Mouse (Mus musculus) liver, embryonic 14.5 days (tissue): ENCODE data around the gene Scrn1. TPM values are rescaled to one million over a fixed set of nuclear protein-coding genes. Genes with fewer than 3 reads are reported as not detected.

Source experiments
- ATAC-seq: fragments of 200-750 bp; cut with Nextera tagmentation; 2 replicates; pipeline ENCODE4 v1.8.0; 2017; ENCODE audit warnings: moderate number of reproducible peaks, mild to moderate bottlenecking, moderate library complexity; ENCODE audit not compliant: insufficient read depth
- DNase-seq, 3 experiments: peaks; one replicate each; pipeline ENCODE4 v3.0.0-alpha.2; 2012 to 2013; ENCODE audit warnings: low read depth in 3 of 3, low spot score in 3 of 3
- H3K27ac ChIP-seq: fragments of 300-500 bp; sonication (generic); 2 replicates; pipeline ENCODE4 v1.5.1; 2014; ENCODE audit warnings: moderate library complexity, mild to moderate bottlenecking, control low read depth, inconsistent platforms
- H3K27me3 ChIP-seq: fragments of 300-500 bp; sonication (generic); 2 replicates; pipeline ENCODE4 v1.6.1; 2014; ENCODE audit warnings: mild to moderate bottlenecking, low read length, moderate library complexity; ENCODE audit not compliant: control insufficient read depth, insufficient read depth
- H3K36me3 ChIP-seq: fragments of 300-500 bp; sonication (generic); replicated peaks from 2 replicates; pipeline ENCODE4 v1.6.1; 2014; ENCODE audit warnings: low read depth; ENCODE audit not compliant: control insufficient read depth, insufficient read depth
- H3K4me1 ChIP-seq, 2 experiments: fragments of 200-500 bp in 1 of 2; fragments of 300-500 bp in 1 of 2; sonication (generic) in 1 of 2; replicated peaks; 2 replicates each; pipeline ENCODE4 v1.6.1; 2012 to 2014; ENCODE audit warnings: antibody characterized with exemption in 1 of 2, inconsistent platforms in 1 of 2, low read length in 1 of 2; ENCODE audit not compliant: control insufficient read depth in 2 of 2, insufficient read depth in 2 of 2
- H3K4me2 ChIP-seq: fragments of 300-500 bp; sonication (generic); 2 replicates; pipeline ENCODE4 v1.6.1; 2014; ENCODE audit warnings: low read depth, mild to moderate bottlenecking, control low read depth, moderate library complexity
- H3K4me3 ChIP-seq, 2 experiments: fragments of 200-500 bp in 1 of 2; fragments of 300-500 bp in 1 of 2; sonication (generic) in 1 of 2; 2 replicates each; pipeline ENCODE4 v1.5.1; 2012 to 2014; ENCODE audit warnings: low read depth in 2 of 2, low read length in 2 of 2, mild to moderate bottlenecking in 2 of 2, control low read depth in 1 of 2, inconsistent platforms in 1 of 2, moderate library complexity in 1 of 2; ENCODE audit not compliant: insufficient read depth in 1 of 2
- H3K9ac ChIP-seq: fragments of 300-500 bp; sonication (generic); replicated peaks from 2 replicates; pipeline ENCODE4 v1.6.1; 2014; ENCODE audit warnings: mild to moderate bottlenecking, control low read depth, moderate library complexity
- H3K9me3 ChIP-seq: fragments of 300-500 bp; sonication (generic); 2 replicates; pipeline ENCODE4 v1.6.1; 2016; ENCODE audit warnings: low read length, mixed read lengths; ENCODE audit not compliant: control insufficient read depth
- CTCF ChIP-seq: IDR thresholded peaks from 2 replicates; pipeline ENCODE4 v1.5.1; 2016; ENCODE audit warnings: antibody characterized with exemption, low read depth, control low read depth
- EP300 ChIP-seq: IDR thresholded peaks from 2 replicates; pipeline ENCODE4 v1.6.1; 2016; ENCODE audit warnings: antibody characterized with exemption, low read depth
- WGBS: fragments of 180-500 bp; shearing (Covaris S2); extraction: QIAGEN DNeasy Blood & Tissue Kit; methylation state at CpG from one replicate; pipeline ENCODE4 v1.1.7; 2014; ENCODE audit not compliant: insufficient replicate concordance; 5-methylcytosine and 5-hydroxymethylcytosine counted together
- polyA plus RNA-seq, 2 experiments: library from polyadenylated mRNA; depleted of rRNA in 1 of 2; stranded (reverse) in 1 of 2; unstranded in 1 of 2; fragments of >200 nt; fragmentation: Nextera tagmentation in 1 of 2; extraction: Ambion mirVana in 1 of 2; gene quantifications; 2 replicates each; pipeline versions ENCODE4 v1.2.1 to v1.2.3; 2012 to 2014

The Scrn1 gene
- polyA plus RNA-seq, 2 experiments, result 0.13 to 0.24 TPM

- TF ChIP-seq CTCF (no peak), EP300 (no peak)
- no peak overlapping the region for H3K4me3 ChIP-seq
- no peaks in the 10 kb centered on the region for H3K36me3 ChIP-seq
- no peak for DNase-seq
- no peak overlapping the region for H3K4me2 ChIP-seq
- 0 out of 2 replicates have a peak, but pooled peaks cover under 1% of the 10 kb centered on the region for H3K27me3 ChIP-seq
- H3K9ac ChIP-seq, result no peak overlapping the region
- 51% methylated on average over 5 of the region's 5 CpGs for WGBS
- H3K9me3 ChIP-seq, result no peaks in the 10 kb centered on the region
- peaks cover 0 to 7% of the 10 kb centered on the region in 2 experiments; a peak in 2 of 4 replicates for H3K4me1 ChIP-seq
- H3K27ac ChIP-seq, result no peak overlapping the region
- ATAC-seq, result no peak
Observed at GRCm38 (mm10) chr6:54600681-54601347, 34.5 kb upstream of the Scrn1 start.

DNA sequence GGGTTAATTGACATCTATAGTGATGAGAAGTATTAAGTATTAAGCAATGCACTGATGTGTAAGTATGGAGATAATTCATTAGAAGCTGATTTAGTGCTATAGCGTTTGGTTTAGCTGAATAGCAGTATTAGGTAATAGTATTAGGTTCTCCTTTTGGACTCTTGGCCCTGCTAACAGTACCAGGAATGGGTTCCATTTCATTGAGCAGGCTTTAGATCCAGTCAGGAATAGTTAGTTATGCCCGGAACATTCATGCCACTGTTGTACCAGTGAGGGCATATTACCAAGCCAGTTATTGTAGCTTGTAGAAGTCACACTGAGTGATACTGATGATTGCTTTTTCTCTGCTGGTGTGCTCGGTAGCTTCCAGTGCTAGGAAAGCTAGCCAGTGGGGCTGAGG, 31.4 kb upstream of the Scrn1 start:
- TF ChIP-seq CTCF (no peak), EP300 (no peak)
- Histone ChIP-seq H3K4me3 (no peak overlapping the region), H3K36me3 (no peaks in the 10 kb centered on the region), H3K27ac (no peak overlapping the region), H3K27me3 (peaks cover 7% of the 10 kb centered on the region), H3K9ac (no peak overlapping the region), H3K4me1 (peaks cover 0 to 11% of the 10 kb centered on the region in 2 experiments; a peak in 3 of 4 replicates), H3K9me3 (no peaks in the 10 kb centered on the region), H3K4me2 (no peak overlapping the region)
- DNase-seq (no peak), ATAC-seq (no peak)
- 69% methylated on average over 3 of the region's 3 CpGs for WGBS

GRCm38 (mm10) chr6:54597208-54597607, 30.9 kb upstream of the Scrn1 start, which contains the start of gene Fkbp14:
Fkbp14 (minus strand) TSS chr6:54597308.
- Histone ChIP-seq H3K27ac (no peak within 1 kb of the TSS), H3K4me3 (no peak within 1 kb of the TSS)
- DNase-seq, result no peak

DNA sequence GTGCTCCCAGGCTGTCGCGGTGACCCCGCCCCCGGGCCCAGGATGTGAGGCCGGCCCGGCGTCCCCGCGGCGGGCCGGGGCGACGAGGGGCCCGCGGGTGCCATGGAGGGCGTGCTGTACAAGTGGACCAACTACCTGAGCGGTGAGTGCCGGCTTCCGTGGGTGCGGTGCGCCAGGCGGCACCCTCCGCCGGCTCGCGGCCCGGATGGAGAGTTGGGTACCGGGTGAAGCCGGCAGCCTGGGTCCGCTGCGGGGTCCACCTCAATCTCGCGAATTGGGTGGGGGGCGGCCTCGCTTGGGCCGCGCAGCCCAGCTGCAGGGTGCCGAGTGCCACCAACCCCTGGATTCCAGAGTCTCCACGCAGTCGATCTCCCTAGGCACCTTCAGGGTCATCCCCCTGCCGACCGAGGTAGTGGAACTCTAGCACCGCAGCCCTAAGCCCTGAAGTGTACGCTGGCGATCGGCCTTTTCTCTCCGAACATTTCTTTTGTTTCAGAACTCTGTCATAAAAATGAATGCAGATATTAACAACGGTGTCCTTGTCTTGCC, 29.1 kb upstream of the Scrn1 start:
- Histone ChIP-seq H3K4me1 (peaks cover 0 to 12% of the 10 kb centered on the region in 2 experiments; a peak in 3 of 4 replicates), H3K9me3 (no peaks in the 10 kb centered on the region), H3K36me3 (no peaks in the 10 kb centered on the region), H3K27ac (no peak overlapping the region), H3K27me3 (peaks cover 7% of the 10 kb centered on the region), H3K9ac (peak overlapping the region; percentile 75), H3K4me3 (peak overlapping the region; percentile 79 to 91), H3K4me2 (peak overlapping the region; percentile 88)
- TF ChIP-seq EP300, result no peak
- no peak for TF ChIP-seq CTCF
- under 1% methylated on average over 48 of the region's 48 CpGs for WGBS
- DNase-seq, result no peak
- ATAC-seq, result peak; percentile 2; the same call in 1 of the 2 replicates

More at GRCm38 (mm10) chr6:54597208-54597607, 30.9 kb upstream of the Scrn1 start, which contains the start of gene Fkbp14:
- Histone ChIP-seq H3K27me3 (peaks cover 7% of the 10 kb centered on the region), H3K9ac (no peak within 1 kb of the TSS), H3K9me3 (no peaks in the 10 kb centered on the region), H3K4me1 (peaks cover 0 to 11% of the 10 kb centered on the region in 2 experiments; a peak in 3 of 4 replicates), H3K36me3 (no peaks in the 10 kb centered on the region), H3K4me2 (no peak within 1 kb of the TSS)
- ATAC-seq, result no peak
- WGBS, result 67% methylated on average over 4 of the region's 4 CpGs
- no peak for TF ChIP-seq CTCF
- no peak for TF ChIP-seq EP300

- H3K4me3 ChIP-seq, result peak within 1 kb of the TSS; percentile 79 to 91
- ATAC-seq (peak; percentile 87), DNase-seq (peak; percentile 66 to 75 (median 67))
- H3K4me1 ChIP-seq, result peaks cover 0 to 9% of the 10 kb centered on the region in 2 experiments; a peak in 3 of 4 replicates
- WGBS, result under 1% methylated on average over 49 of the region's 49 CpGs
- H3K27ac ChIP-seq, result no peak within 1 kb of the TSS
- TF ChIP-seq EP300 (no peak), CTCF (no peak)
- no peaks in the 10 kb centered on the region for H3K9me3 ChIP-seq
- H3K9ac ChIP-seq, result peak within 1 kb of the TSS; percentile 75
- peak within 1 kb of the TSS; percentile 88 for H3K4me2 ChIP-seq
- no peaks in the 10 kb centered on the region for H3K36me3 ChIP-seq
- peaks cover 7% of the 10 kb centered on the region for H3K27me3 ChIP-seq
Observed at GRCm38 (mm10) chr6:54594469-54595329, 28.4 kb upstream of the Scrn1 start, which contains the start of gene Plekha8. Plekha8 (plus strand) TSS chr6:54595111.
